Mouse (Mus musculus) neural tube, embryonic 11.5 days (tissue): ENCODE data around the gene Tcfl5. TPM values are rescaled to one million over a fixed set of nuclear protein-coding genes. Genes with fewer than 3 reads are reported as not detected.

Experiments
- ATAC-seq: fragments of 200-750 bp; cut with Nextera tagmentation; 2 replicates; pipeline ENCODE4 v1.8.0; 2017; ENCODE audit warnings: moderate number of reproducible peaks, mild to moderate bottlenecking, moderate TSS enrichment, moderate library complexity; ENCODE audit not compliant: insufficient read depth, low FRiP score, low TSS enrichment
- DNase-seq: peaks from one replicate; pipeline ENCODE4 v3.0.0-alpha.2; 2015; ENCODE audit warnings: low spot score
- H3K27ac ChIP-seq: fragments of 300-500 bp; sonication (generic); 2 replicates; pipeline ENCODE4 v1.5.1; 2014; ENCODE audit warnings: low read depth, mild to moderate bottlenecking, low read length
- H3K27me3 ChIP-seq: fragments of 300-500 bp; sonication (generic); 2 replicates; pipeline ENCODE4 v1.6.1; 2014; ENCODE audit warnings: mild to moderate bottlenecking, low read length, mixed read lengths; ENCODE audit not compliant: control insufficient read depth, insufficient read depth
- H3K36me3 ChIP-seq: fragments of 300-500 bp; sonication (generic); 2 replicates; pipeline ENCODE4 v1.6.1; 2014; ENCODE audit warnings: mild to moderate bottlenecking, low read length, moderate library complexity, mixed read lengths; ENCODE audit not compliant: control insufficient read depth, insufficient read depth
- H3K4me1 ChIP-seq: fragments of 300-500 bp; sonication (generic); 2 replicates; pipeline ENCODE4 v1.6.1; 2014; ENCODE audit warnings: low read length, mixed read lengths; ENCODE audit not compliant: control insufficient read depth, insufficient read depth
- H3K4me2 ChIP-seq: fragments of 300-500 bp; sonication (generic); 2 replicates; pipeline ENCODE4 v1.6.1; 2014; ENCODE audit warnings: low read depth, mild to moderate bottlenecking, moderate library complexity
- H3K4me3 ChIP-seq: fragments of 300-500 bp; sonication (generic); 2 replicates; pipeline ENCODE4 v1.5.1; 2014; ENCODE audit warnings: low read depth, low read length
- H3K9ac ChIP-seq: fragments of 300-500 bp; sonication (generic); 2 replicates; pipeline ENCODE4 v1.6.1; 2014; ENCODE audit warnings: mild to moderate bottlenecking, low read length
- H3K9me3 ChIP-seq: fragments of 300-500 bp; sonication (generic); 2 replicates; pipeline ENCODE4 v1.6.1; 2016; ENCODE audit warnings: low read length; ENCODE audit not compliant: control insufficient read depth
- WGBS: fragments of 180-500 bp; shearing (Covaris S2); extraction: QIAGEN DNeasy Blood & Tissue Kit; methylation state at CpG from one replicate; pipeline ENCODE4 v1.1.7; 2014; 5-methylcytosine and 5-hydroxymethylcytosine counted together
- polyA plus RNA-seq: library from polyadenylated mRNA; unstranded; fragments of >200 nt; fragmentation: Nextera tagmentation; extraction: Ambion mirVana; gene quantifications from 2 replicates; pipeline ENCODE4 v1.2.1, GENCODE M21; 2014

Tcfl5 gene
- polyA plus RNA-seq, 1 experiment from 2014 or later, result 0.81 TPM

- 65% methylated on average over 2 of the region's 2 CpGs for WGBS
- H3K9me3 ChIP-seq, result no peaks in the 10 kb centered on the region
Measured at GRCm38 (mm10) chr2:180611882-180612281, 30.6 kb downstream of the Tcfl5 start.

GRCm38 (mm10) chr2:180610283-180610682 lies 32.2 kb downstream of the Tcfl5 start:
- H3K4me1 ChIP-seq, result no peaks in the 10 kb centered on the region
- no peaks in the 10 kb centered on the region for H3K9me3 ChIP-seq
- no peak overlapping the region for H3K4me3 ChIP-seq
- DNase-seq (no peak), ATAC-seq (no peak)
- H3K36me3 ChIP-seq, result no peaks in the 10 kb centered on the region
- H3K27ac ChIP-seq, result no peak overlapping the region
- no peaks in the 10 kb centered on the region for H3K27me3 ChIP-seq
- no peak overlapping the region for H3K9ac ChIP-seq
- 81% methylated on average over 4 of the region's 4 CpGs for WGBS
- H3K4me2 ChIP-seq, result no peak overlapping the region

More at GRCm38 (mm10) chr2:180611882-180612281, 30.6 kb downstream of the Tcfl5 start:
- no peaks in the 10 kb centered on the region for H3K27me3 ChIP-seq
- ATAC-seq (no peak), DNase-seq (no peak)
- no peak overlapping the region for H3K4me2 ChIP-seq
- H3K36me3 ChIP-seq, result no peaks in the 10 kb centered on the region
- H3K4me1 ChIP-seq, result no peaks in the 10 kb centered on the region
- H3K9ac ChIP-seq, result no peak overlapping the region
- H3K27ac ChIP-seq, result no peak overlapping the region
- no peak overlapping the region for H3K4me3 ChIP-seq

DNA sequence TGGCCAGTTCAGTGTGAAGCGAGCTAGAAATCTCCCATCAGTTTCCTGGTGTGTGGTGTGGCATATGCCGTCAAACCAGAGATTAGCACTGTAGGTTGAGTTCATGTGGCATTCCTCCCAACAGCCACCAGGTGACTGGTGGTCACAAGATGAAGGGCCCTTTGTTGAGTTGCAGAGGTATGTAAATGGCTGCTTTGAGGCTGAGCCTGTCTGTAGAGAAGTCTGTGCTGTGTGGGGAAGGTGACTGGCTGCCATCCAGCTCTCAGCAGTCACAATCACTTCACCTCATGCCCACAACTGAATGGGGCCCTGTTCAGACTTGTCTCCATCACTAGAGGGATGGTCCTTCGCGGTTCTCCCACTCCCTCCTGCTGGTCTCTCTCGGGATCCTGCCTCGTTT lies 37.7 kb downstream of the Tcfl5 start:
- DNase-seq (no peak), ATAC-seq (no peak)
- WGBS, result 52% methylated on average over 6 of the region's 6 CpGs
- Histone ChIP-seq H3K27ac (no peak overlapping the region), H3K9ac (no peak overlapping the region), H3K27me3 (no peaks in the 10 kb centered on the region), H3K4me1 (0 out of 2 replicates have a peak, but pooled peaks cover 3% of the 10 kb centered on the region), H3K9me3 (no peaks in the 10 kb centered on the region), H3K4me2 (no peak overlapping the region), H3K4me3 (no peak overlapping the region), H3K36me3 (no peaks in the 10 kb centered on the region)

GRCm38 (mm10) chr2:180600569-180601021 lies 41.9 kb downstream of the Tcfl5 start:
- H3K27ac ChIP-seq, result no peak overlapping the region

DNA sequence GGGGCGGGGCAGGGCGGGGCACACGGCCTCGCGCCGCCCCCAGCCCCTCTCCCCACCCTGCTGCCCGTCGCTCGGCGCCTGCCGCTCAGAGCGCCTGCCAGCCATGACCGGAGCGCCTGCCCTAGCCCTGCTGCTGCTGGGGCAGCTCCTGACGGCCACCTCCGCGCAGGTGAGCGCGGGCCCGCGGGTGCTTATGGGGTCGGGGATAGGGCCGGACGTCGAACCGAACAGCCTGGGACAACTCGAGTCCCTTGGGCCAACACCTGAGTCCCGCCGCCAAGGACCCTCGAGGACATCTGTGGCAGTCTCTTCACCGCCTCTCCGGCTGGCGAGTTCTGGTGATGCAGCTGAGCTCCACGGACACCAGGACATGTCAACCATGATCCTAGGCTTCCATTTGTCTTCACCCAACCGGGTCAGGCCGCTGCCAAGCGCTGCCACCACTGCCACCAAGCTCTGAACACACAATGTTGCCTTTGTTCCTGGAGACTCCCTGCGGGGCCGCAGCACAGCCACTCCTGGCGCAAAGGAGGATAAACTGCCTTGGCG lies 44.3 kb downstream of the Tcfl5 start:
- ATAC-seq, result peak; percentile 21; the same call in 1 of the 2 replicates
- WGBS, result 1% methylated on average over 33 of the region's 41 CpGs
- Histone ChIP-seq H3K36me3 (peaks cover 4% of the 10 kb centered on the region; the same call in 1 of the 2 replicates), H3K27me3 (peaks cover 13% of the 10 kb centered on the region), H3K4me2 (peak overlapping the region; percentile 57), H3K4me3 (peak overlapping the region; percentile 29), H3K9me3 (no peaks in the 10 kb centered on the region), H3K4me1 (peaks cover 8% of the 10 kb centered on the region; the same call in 1 of the 2 replicates), H3K9ac (peak overlapping the region; percentile 45), H3K27ac (0 out of 2 replicates have a peak overlapping the region, but pooled peaks have one; percentile 4)
- peak; percentile 62 for DNase-seq

More at GRCm38 (mm10) chr2:180600569-180601021, 41.9 kb downstream of the Tcfl5 start:
- H3K27me3 ChIP-seq, result peaks cover 13% of the 10 kb centered on the region
- no peak overlapping the region; the same call in 1 of the 2 replicates for H3K9ac ChIP-seq
- WGBS, result 27% methylated on average over 9 of the region's 9 CpGs
- peaks cover 8% of the 10 kb centered on the region; the same call in 1 of the 2 replicates for H3K4me1 ChIP-seq
- H3K36me3 ChIP-seq, result no peaks in the 10 kb centered on the region
- H3K4me3 ChIP-seq, result no peak overlapping the region
- ATAC-seq, result no peak
- no peak for DNase-seq
- no peaks in the 10 kb centered on the region for H3K9me3 ChIP-seq
- H3K4me2 ChIP-seq, result no peak overlapping the region

DNA sequence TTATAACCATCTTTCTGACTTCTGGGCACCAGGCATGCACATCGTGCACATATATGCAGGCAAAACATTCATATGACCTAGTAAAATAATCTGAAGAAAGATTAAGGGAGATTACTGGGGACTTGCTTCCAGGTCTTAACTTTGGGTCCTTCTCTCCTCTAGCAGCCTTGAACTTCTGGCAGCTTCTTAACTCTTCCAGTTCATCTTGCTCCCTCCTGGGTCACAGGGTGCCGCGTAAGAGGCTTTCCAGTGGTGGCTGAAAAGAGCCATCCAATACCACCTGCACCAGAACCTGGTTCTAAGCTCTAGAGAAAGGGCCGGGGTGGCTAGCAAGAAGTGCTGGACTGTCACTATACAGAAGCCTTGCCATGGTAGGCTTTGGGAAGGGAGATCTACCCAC lies 45.0 kb downstream of the Tcfl5 start, which contains the start of gene Col9a3:
Gene Col9a3 (plus strand): TSS at position 301 of the 400 bp plus-strand sequence.
- DNase-seq (no peak), ATAC-seq (no peak)
- peak within 1 kb of the TSS; percentile 57 for H3K4me2 ChIP-seq
- H3K36me3 ChIP-seq, result peaks cover 8% of the 10 kb centered on the region
- 56% methylated on average over 4 of the region's 4 CpGs for WGBS
- no peaks in the 10 kb centered on the region for H3K9me3 ChIP-seq
- peaks cover 8% of the 10 kb centered on the region; the same call in 1 of the 2 replicates for H3K4me1 ChIP-seq
- peaks cover 13% of the 10 kb centered on the region for H3K27me3 ChIP-seq
- peak within 1 kb of the TSS; percentile 45 for H3K9ac ChIP-seq
- 0 out of 2 replicates have a peak within 1 kb of the TSS, but pooled peaks have one; percentile 4 for H3K27ac ChIP-seq
- peak within 1 kb of the TSS; percentile 29 for H3K4me3 ChIP-seq

DNA sequence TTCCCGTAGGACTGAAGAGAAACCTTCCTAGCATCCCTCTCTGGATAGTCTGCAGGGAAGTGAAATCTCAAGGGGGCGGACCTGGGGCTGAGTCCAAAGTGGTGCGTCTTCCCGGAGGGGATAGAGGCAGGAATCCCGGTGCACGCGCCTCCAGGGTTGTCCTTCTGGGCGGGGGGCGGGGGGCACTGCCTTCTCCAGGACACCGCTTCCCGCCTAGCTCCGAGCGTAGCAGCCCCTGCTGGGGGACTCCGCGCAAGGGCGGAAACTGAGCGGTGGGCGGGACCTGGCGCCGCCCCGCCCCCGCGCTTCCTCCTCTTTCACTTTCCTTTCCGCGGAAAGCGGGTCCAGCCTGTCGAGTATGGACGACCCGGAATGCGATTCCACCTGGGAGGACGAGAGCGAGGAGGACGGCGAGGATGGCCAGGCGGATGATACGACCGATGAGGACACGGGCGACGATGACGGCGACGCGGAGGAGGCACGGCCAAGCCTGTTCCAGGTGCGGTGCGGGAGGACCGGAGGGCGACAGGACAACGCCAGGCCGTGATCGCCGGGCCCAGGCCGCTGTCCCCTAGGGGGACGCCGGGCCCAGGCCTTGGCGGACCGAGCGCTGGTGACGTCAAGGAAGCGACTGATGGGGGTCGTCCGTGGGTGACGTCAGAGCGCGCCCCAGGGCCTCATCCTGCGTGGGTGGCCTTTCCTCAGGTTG lies 53.2 kb downstream of the Tcfl5 start, which contains the start of gene Ogfr:
Gene Ogfr (plus strand): TSS at position 123 of the 709 bp plus-strand sequence.
- Histone ChIP-seq H3K9me3 (no peaks in the 10 kb centered on the region), H3K9ac (peak within 1 kb of the TSS; percentile 91), H3K4me1 (peaks cover 7% of the 10 kb centered on the region), H3K36me3 (peaks cover 14% of the 10 kb centered on the region), H3K4me3 (peak within 1 kb of the TSS; percentile 95), H3K27ac (peak within 1 kb of the TSS; percentile 89), H3K27me3 (no peaks in the 10 kb centered on the region), H3K4me2 (peak within 1 kb of the TSS; percentile 81)
- under 1% methylated on average over 53 of the region's 67 CpGs for WGBS
- ATAC-seq, result peak; percentile 91
- DNase-seq, result peak; percentile 91

DNA sequence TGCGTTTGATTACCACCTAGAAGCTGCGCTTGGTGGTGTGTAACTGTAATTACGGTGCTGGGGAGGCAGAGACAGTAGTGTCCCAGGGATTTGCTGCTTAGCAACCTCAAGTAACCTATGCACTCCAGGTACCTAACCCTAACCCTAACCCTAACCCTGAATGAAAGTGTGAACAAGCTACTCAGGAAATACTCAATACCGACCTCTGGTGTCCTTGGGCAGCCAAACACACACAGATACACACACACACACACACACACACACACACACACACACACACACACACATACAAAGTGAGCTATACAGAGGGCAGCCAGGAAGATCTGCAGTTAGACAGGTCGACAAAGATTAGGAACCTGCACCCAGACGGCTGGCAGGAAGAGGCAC lies 53.8 kb downstream of the Tcfl5 start:
- Histone ChIP-seq H3K27ac (peak overlapping the region; percentile 89), H3K27me3 (no peaks in the 10 kb centered on the region), H3K4me1 (peaks cover 7% of the 10 kb centered on the region), H3K9ac (peak overlapping the region; percentile 91), H3K9me3 (no peaks in the 10 kb centered on the region), H3K36me3 (peaks cover 12% of the 10 kb centered on the region), H3K4me2 (peak overlapping the region; percentile 81), H3K4me3 (peak overlapping the region; percentile 95)
- WGBS, result 50% methylated on average over 6 of the region's 6 CpGs
- ATAC-seq (peak; percentile 14; the same call in 1 of the 2 replicates), DNase-seq (no peak)
